Mouse (Mus musculus) heart, adult 2 months (tissue): ENCODE data around the gene Ifrd2. TPM values are rescaled to one million over a fixed set of nuclear protein-coding genes. Genes with fewer than 3 reads are reported as not detected.

ENCODE experiments used
- DNase-seq, 2 experiments: peaks; one replicate each; pipeline ENCODE4 v3.0.0; 2021
- H3K27ac ChIP-seq: fragments of 200-600 bp; 2 replicates; pipeline ENCODE4 v1.8.1; 2022
- H3K27me3 ChIP-seq: fragments of 200-500 bp; 2 replicates; pipeline ENCODE4 v1.6.1; 2012; ENCODE audit warnings: mild to moderate bottlenecking, low read length, inconsistent platforms, mixed read lengths; ENCODE audit not compliant: control insufficient read depth, insufficient read depth
- H3K36me3 ChIP-seq: fragments of 200-500 bp; 2 replicates; pipeline ENCODE4 v1.6.1; 2012; ENCODE audit warnings: low read length, inconsistent platforms; ENCODE audit not compliant: control insufficient read depth, insufficient read depth
- H3K4me1 ChIP-seq: fragments of 200-500 bp; 2 replicates; pipeline ENCODE4 v1.6.1; 2011; ENCODE audit warnings: low read length; ENCODE audit not compliant: control insufficient read depth, insufficient read depth
- H3K4me3 ChIP-seq: fragments of 200-600 bp; 2 replicates; pipeline ENCODE4 v1.8.1; 2022
- H3K79me2 ChIP-seq: fragments of 200-500 bp; replicated peaks from 2 replicates; pipeline ENCODE4 v1.6.1; 2012; ENCODE audit warnings: mild to moderate bottlenecking, inconsistent platforms, low read length, moderate library complexity, mixed read lengths; ENCODE audit not compliant: control insufficient read depth, insufficient read depth
- H3K9ac ChIP-seq: fragments of 200-500 bp; 2 replicates; pipeline ENCODE4 v1.6.1; 2012; ENCODE audit warnings: low read depth, mild to moderate bottlenecking, control low read depth, inconsistent platforms, low read length, mixed read lengths
- CTCF ChIP-seq: fragments of 200-600 bp; IDR thresholded peaks from 2 replicates; pipeline ENCODE4 v1.8.1; 2022; ENCODE audit warnings: antibody characterized with exemption, mild to moderate bottlenecking, moderate library complexity
- EP300 ChIP-seq: fragments of 200-500 bp; IDR thresholded peaks from 2 replicates; pipeline ENCODE4 v1.6.1; 2011; ENCODE audit warnings: low read depth, low read length, control low read depth; ENCODE audit not compliant: insufficient read depth
- POLR2A ChIP-seq: fragments of 200-500 bp; IDR thresholded peaks from 2 replicates; pipeline ENCODE4 v1.6.1; 2011; ENCODE audit warnings: mild to moderate bottlenecking, low read depth, low read length, control low read depth; ENCODE audit not compliant: insufficient read depth
- WGBS: fragments of 180-500 bp; shearing (Covaris S2); methylation state at CpG from one replicate; pipeline ENCODE4 v1.1.7; 2018; 5-methylcytosine and 5-hydroxymethylcytosine counted together
- intact Hi-C: fragments of 180-260 bp; cut with DNase I; formaldehyde crosslinking; loops from one replicate; pipeline ENCODE4 v1.15.1; 2025
- polyA plus RNA-seq: library from polyadenylated mRNA; depleted of rRNA; stranded (reverse); fragments of >200 nt; gene quantifications from 2 replicates; pipeline ENCODE4 v1.2.3, GENCODE M21; 2012
- total RNA-seq, 2 experiments: library from RNA; stranded (reverse); gene quantifications; 2 replicates each; pipeline ENCODE4 v1.2.3; 2021

Gene Ifrd2
- total and polyA plus RNA-seq, 3 experiments = 39.9 to 51.4 (median 43.7) TPM

DNA sequence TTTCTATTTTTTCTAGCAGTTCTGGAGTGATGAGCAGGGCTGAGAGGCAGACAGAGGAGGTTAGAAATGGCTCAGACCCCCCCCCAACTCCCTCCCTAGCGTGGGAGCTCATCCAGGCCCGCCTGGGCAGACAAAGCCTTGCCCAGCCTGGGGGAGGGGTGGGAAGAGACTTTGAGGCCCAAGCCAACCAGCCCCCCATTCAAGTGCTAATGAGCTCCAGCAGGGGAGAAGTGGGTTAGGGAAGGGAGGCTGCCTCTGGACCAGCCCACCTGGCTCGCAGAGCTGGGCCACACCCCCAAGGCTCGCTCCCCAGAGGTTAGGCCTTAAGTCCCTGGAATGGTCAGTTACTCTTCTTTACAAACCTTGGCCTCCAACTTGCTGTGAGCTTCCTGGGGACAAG, 43.1 kb downstream of the Ifrd2 start:
- intact Hi-C loops = loop anchor here (5.0 kb wide), 1 partner anchor 63 kb away; the partner anchor contains the start of gene Hyal2
- H3K36me3 ChIP-seq = peaks cover 6% of the 10 kb centered on the region; the same call in 1 of the 2 replicates
- peaks cover 8% of the 10 kb centered on the region for H3K79me2 ChIP-seq
- H3K27me3 ChIP-seq = no peaks in the 10 kb centered on the region
- H3K27ac ChIP-seq = peak overlapping the region; percentile 97
- TF ChIP-seq CTCF = no peak
- TF ChIP-seq POLR2A = no peak
- no peak for TF ChIP-seq EP300
- no peak overlapping the region for H3K9ac ChIP-seq
- 27% methylated on average over 4 of the region's 4 CpGs for WGBS
- peak in 1 of 2 experiments; percentile 57 for DNase-seq
- peaks cover 39% of the 10 kb centered on the region for H3K4me1 ChIP-seq
- no peak overlapping the region; the same call in 1 of the 2 replicates for H3K4me3 ChIP-seq

DNA sequence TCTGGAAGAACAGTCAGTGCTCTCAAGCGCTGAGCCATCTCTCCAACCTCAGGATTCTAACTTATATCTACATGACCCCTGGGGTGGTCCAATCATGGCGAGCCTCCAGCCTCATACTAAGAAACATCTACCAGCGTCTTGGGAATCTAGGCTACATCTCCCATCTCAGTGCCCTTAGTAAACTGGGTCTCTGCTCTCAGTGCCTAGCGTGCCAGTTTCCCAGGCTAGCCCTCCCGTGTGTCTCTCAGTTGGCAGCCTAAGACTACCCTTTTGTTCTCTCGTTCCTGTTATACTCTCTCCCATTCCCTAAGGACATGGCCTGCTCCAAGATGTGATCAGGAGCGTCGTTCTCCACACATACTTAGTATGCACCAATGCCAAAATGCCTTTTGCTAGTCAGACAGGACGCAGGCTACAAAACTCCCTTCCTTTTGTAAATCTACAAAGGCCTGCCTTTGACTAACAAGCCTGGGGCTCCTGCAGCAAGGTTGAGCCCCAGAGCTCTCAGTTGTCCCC, 43.9 kb downstream of the Ifrd2 start:
- Histone ChIP-seq H3K4me1 (peaks cover 35% of the 10 kb centered on the region), H3K27me3 (no peaks in the 10 kb centered on the region), H3K4me3 (no peak overlapping the region; the same call in 1 of the 2 replicates), H3K27ac (peak overlapping the region; percentile 97), H3K79me2 (peaks cover 8% of the 10 kb centered on the region), H3K9ac (peak overlapping the region; percentile 22; the same call in 1 of the 2 replicates), H3K36me3 (peaks cover 6% of the 10 kb centered on the region; the same call in 1 of the 2 replicates)
- intact Hi-C loops = loop anchor here (5.0 kb wide), 1 partner anchor 64 kb away; the partner anchor contains the start of gene Hyal2
- WGBS = 42% methylated on average over 9 of the region's 9 CpGs
- TF ChIP-seq EP300 (no peak), CTCF (no peak), POLR2A (no peak)
- peak; percentile 2 to 23 for DNase-seq

DNA sequence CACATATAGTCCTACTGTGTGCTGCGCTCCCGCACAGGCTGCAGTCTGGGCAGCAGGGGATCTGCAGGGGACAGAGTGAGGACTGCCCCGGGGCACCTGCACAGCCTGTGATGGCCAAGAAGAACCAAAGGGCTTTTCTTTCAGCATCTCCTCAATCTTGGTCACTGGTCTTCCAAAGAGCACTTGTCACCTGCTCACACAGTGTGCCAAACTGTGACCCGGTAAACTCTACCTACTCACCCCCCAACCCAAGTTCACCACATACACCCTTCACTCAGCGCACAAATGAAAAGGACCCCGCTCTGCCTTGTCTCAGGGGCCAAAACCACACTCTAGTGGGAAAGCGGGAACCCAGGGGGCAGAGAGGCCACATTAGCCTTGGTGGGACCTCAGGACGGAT, 44.4 kb downstream of the Ifrd2 start:
- intact Hi-C loops = loop anchor here (5.0 kb wide), 1 partner anchor 65 kb away; the partner anchor contains the start of gene Hyal2
- peak overlapping the region; percentile 97 for H3K27ac ChIP-seq
- H3K27me3 ChIP-seq = no peaks in the 10 kb centered on the region
- H3K79me2 ChIP-seq = peaks cover 6% of the 10 kb centered on the region
- DNase-seq = peak in 1 of 2 experiments; percentile 33
- peaks cover 6% of the 10 kb centered on the region; the same call in 1 of the 2 replicates for H3K36me3 ChIP-seq
- peaks cover 32% of the 10 kb centered on the region for H3K4me1 ChIP-seq
- TF ChIP-seq CTCF = no peak
- no peak for TF ChIP-seq EP300
- TF ChIP-seq POLR2A = no peak
- 57% methylated on average over 8 of the region's 8 CpGs for WGBS
- H3K9ac ChIP-seq = peak overlapping the region; percentile 98; the same call in 1 of the 2 replicates
- H3K4me3 ChIP-seq = peak overlapping the region; percentile 86; the same call in 1 of the 2 replicates

DNA sequence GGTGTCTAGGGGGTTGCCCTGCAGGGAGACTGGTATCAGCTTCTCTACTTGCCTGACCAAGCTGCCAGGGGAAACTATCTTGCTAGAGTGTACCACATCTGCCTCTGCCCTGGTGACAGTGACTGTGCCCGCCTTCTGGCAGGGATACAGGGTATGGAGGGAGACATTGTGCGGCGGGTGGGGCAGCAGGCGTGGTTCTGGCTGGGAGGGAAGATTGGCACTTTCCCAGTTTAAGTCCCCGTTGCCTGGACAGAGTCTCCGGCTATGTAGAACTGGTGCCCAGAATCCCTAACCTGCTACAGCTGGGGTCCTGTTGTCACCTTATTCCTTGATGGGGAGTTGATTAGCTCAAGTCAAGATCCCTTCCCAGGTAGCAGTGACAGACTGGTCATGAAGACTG, 45.0 kb downstream of the Ifrd2 start:
- H3K4me3 ChIP-seq = peak overlapping the region; percentile 86
- intact Hi-C loops = loop anchor here (5.0 kb wide), 1 partner anchor 65 kb away; the partner anchor contains the start of gene Hyal2
- peaks cover 6% of the 10 kb centered on the region; the same call in 1 of the 2 replicates for H3K36me3 ChIP-seq
- H3K27ac ChIP-seq = peak overlapping the region; percentile 97
- 0% methylated on average over 6 of the region's 6 CpGs for WGBS
- H3K27me3 ChIP-seq = no peaks in the 10 kb centered on the region
- peak overlapping the region; percentile 98 for H3K9ac ChIP-seq
- peaks cover 6% of the 10 kb centered on the region for H3K79me2 ChIP-seq
- TF ChIP-seq POLR2A (peak; percentile 29; the same call in 1 of the 2 replicates), EP300 (no peak)
- peak; percentile 79 to 82 for DNase-seq
- peaks cover 29% of the 10 kb centered on the region for H3K4me1 ChIP-seq

DNA sequence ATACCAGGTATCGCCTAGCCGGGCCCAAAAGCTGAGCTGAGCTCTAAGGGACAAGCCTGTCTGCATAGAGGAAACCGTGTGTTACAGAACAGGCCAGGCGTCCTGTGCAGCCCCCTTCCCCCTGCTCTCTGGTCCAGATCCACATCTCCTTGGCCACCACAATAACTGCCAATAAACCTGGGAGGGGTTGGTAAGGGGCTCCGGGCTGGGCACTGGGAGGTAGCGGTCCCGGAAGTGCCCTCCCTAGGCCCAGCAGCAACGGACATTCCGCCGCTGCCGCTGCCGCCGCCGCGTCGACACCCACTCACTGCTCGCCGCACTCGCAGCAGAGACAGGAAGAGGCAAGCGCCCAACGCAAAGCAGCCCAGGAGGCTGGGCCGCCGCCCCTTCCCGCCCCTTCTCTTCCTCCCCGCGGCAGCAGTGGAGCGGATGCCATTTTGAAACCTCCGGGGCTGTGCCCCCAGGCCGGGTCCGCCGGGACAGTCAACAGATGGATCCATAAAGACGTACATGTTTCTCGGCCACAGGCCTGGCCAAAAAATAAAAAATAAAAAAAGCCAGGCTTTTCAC, 45.7 kb downstream of the Ifrd2 start:
- Histone ChIP-seq H3K36me3 (peaks cover 6% of the 10 kb centered on the region; the same call in 1 of the 2 replicates), H3K27ac (peak overlapping the region; percentile 97), H3K4me3 (peak overlapping the region; percentile 86), H3K4me1 (peaks cover 22% of the 10 kb centered on the region), H3K27me3 (no peaks in the 10 kb centered on the region), H3K79me2 (peaks cover 3% of the 10 kb centered on the region; the same call in 1 of the 2 replicates), H3K9ac (peak overlapping the region; percentile 98)
- under 1% methylated on average over 33 of the region's 33 CpGs for WGBS
- peak; percentile 88 to 92 for DNase-seq
- TF ChIP-seq CTCF (no peak), EP300 (peak; percentile 72), POLR2A (peak; percentile 78)
- intact Hi-C loops = loop anchor here (1.0 to 5.0 kb wide), 2 partner anchors 21 to 66 kb away; partner anchors contain the start of gene Hyal2
